26 mouse cellular contexts compared by ENCODE assay signal in genomic region chr8:40193148-40193547, GRCm38 (mm10).
"Had no signal": no experiment of that assay in that cellular context is flagged by ENCODE, and none has a peak within 500 bp of the region (broad histone marks: within the 10 kb centered on the region; RNA-seq: fewer than 3 reads in every experiment).

No protein-coding gene starts in this region.

- H3K4me3 ChIP-seq: heart, adult 2 months; heart, embryonic 13.5 days; heart, embryonic 15.5 days; hindbrain, embryonic 13.5 days; hindbrain, embryonic 15.5 days; kidney, embryonic 15.5 days; limb, embryonic 10.5 days; limb, embryonic 12.5 days had no signal

- H3K27ac ChIP-seq: heart, adult 2 months; heart, embryonic 13.5 days; heart, embryonic 15.5 days; hindbrain, embryonic 13.5 days; hindbrain, embryonic 15.5 days; hindbrain, postnatal 0 days; kidney, embryonic 15.5 days; kidney, postnatal 0 days; limb, embryonic 10.5 days; limb, embryonic 12.5 days had no signal

- H3K4me2 ChIP-seq: heart, embryonic 11.5 days; heart, embryonic 13.5 days; heart, embryonic 15.5 days; hindbrain, embryonic 13.5 days; hindbrain, embryonic 15.5 days; kidney, embryonic 15.5 days; limb, embryonic 12.5 days; liver, embryonic 11.5 days had no signal

- H3K4me1 ChIP-seq: heart, embryonic 13.5 days; heart, embryonic 15.5 days; hindbrain, embryonic 13.5 days; hindbrain, embryonic 15.5 days; limb, embryonic 10.5 days; limb, embryonic 12.5 days had no signal

- ATAC-seq: hindbrain, postnatal 0 days; intestine, embryonic 16.5 days had no signal

- DNase-seq: gastrocnemius, postnatal 14 days; gastrocnemius, postnatal 36 days; heart, adult 11 months; heart, adult 2 months; heart, postnatal 14 days; heart, postnatal 36 days; kidney, adult 11 months; kidney, adult 2 months; kidney, adult 9 months; kidney, postnatal 14 days; kidney, postnatal 36 days; layer of hippocampus, adult 9-11 months; layer of hippocampus, postnatal 36 days; liver had no signal

- H3K9me3 ChIP-seq: heart, embryonic 15.5 days; hindbrain, embryonic 13.5 days; hindbrain, embryonic 15.5 days; kidney, embryonic 15.5 days; limb, embryonic 10.5 days; limb, embryonic 12.5 days had no signal

- H3K9ac ChIP-seq: heart, embryonic 13.5 days; heart, embryonic 15.5 days; hindbrain, embryonic 13.5 days; hindbrain, embryonic 15.5 days; kidney, embryonic 15.5 days; limb, embryonic 12.5 days had no signal

- H3K36me3 ChIP-seq: heart, embryonic 13.5 days; heart, embryonic 15.5 days; hindbrain, embryonic 13.5 days; hindbrain, embryonic 15.5 days; kidney, embryonic 15.5 days; limb, embryonic 10.5 days; limb, embryonic 12.5 days had no signal

- H3K27me3 ChIP-seq: heart, embryonic 13.5 days; heart, embryonic 15.5 days; hindbrain, embryonic 13.5 days; hindbrain, embryonic 15.5 days; kidney, embryonic 15.5 days; limb, embryonic 12.5 days had no signal
